Mouse (Mus musculus) spleen, postnatal 0 days (tissue): Measurements from ENCODE around the gene Mup19. TPM values are rescaled to one million over a fixed set of nuclear protein-coding genes. Genes with fewer than 3 reads are reported as not detected.

Source experiments
- polyA plus RNA-seq: library from polyadenylated mRNA; unstranded; fragments of >200 nt; fragmentation: Nextera tagmentation; extraction: Ambion mirVana; gene quantifications from 2 replicates; pipeline ENCODE4 v1.2.1, GENCODE M21; 2015

Mup19 gene
- not detected in 2 replicates for polyA plus RNA-seq

DNA sequence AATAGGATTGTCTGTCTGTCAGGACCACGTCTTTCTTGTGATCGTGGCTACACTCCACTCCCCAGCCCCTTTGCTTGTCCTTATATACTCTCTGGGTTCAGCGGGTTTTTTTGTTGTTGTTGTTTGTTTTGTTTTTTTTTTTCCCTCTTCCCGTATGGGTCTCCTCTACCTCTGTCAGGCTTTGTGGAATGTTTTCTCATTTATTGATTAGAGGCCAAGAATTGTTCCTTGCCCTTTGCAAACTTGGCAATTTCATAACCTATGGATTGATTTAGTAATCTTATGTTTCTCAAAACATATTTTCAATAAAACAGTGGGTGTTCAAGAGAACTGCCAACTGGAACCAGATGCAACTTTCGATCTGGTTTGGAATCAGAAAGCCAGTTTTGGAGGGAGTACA is at the start of gene Mup19:
Gene Mup19, minus strand, starts transcription at position 101 of the 400 bp plus-strand sequence.

Other genes starting within 250 kb of the Mup19 start
- gene Mup17, start 186.4 kb downstream of the Mup19 start, polyA plus RNA-seq = not detected in 2 replicates
- not detected in 2 replicates for gene Mup18, start 108.1 kb downstream of the Mup19 start, polyA plus RNA-seq
- gene Mup5, start 53.0 kb upstream of the Mup19 start, polyA plus RNA-seq = not detected in 2 replicates